Mouse (Mus musculus) heart, embryonic 12.5 days (tissue): ENCODE data around the gene Klhl30. TPM values are rescaled to one million over a fixed set of nuclear protein-coding genes. Genes with fewer than 3 reads are reported as not detected.

ENCODE experiments used
- ATAC-seq: fragments of 200-750 bp; cut with Nextera tagmentation; 2 replicates; pipeline ENCODE4 v1.8.0; 2017; ENCODE audit warnings: moderate TSS enrichment, moderate library complexity; ENCODE audit not compliant: insufficient number of reproducible peaks, low FRiP score
- H3K27ac ChIP-seq: fragments of 300-500 bp; sonication (generic); 2 replicates; pipeline ENCODE4 v1.5.1; 2016; ENCODE audit warnings: mild to moderate bottlenecking, moderate library complexity; ENCODE audit not compliant: poor library complexity, severe bottlenecking
- H3K27me3 ChIP-seq: fragments of 300-500 bp; sonication (generic); replicated peaks from 2 replicates; pipeline ENCODE4 v1.6.1; 2016; ENCODE audit warnings: mild to moderate bottlenecking, moderate library complexity
- H3K36me3 ChIP-seq: fragments of 300-500 bp; sonication (generic); 2 replicates; pipeline ENCODE4 v1.6.1; 2016; ENCODE audit warnings: mild to moderate bottlenecking, moderate library complexity
- H3K4me1 ChIP-seq: fragments of 300-500 bp; sonication (generic); replicated peaks from 2 replicates; pipeline ENCODE4 v1.6.1; 2016; ENCODE audit warnings: mild to moderate bottlenecking
- H3K4me2 ChIP-seq: fragments of 300-500 bp; sonication (generic); 2 replicates; pipeline ENCODE4 v1.6.1; 2016; ENCODE audit warnings: mild to moderate bottlenecking, moderate library complexity
- H3K4me3 ChIP-seq: fragments of 300-500 bp; sonication (generic); 2 replicates; pipeline ENCODE4 v1.5.1; 2016; ENCODE audit warnings: mild to moderate bottlenecking
- H3K9ac ChIP-seq: fragments of 300-500 bp; sonication (generic); 2 replicates; pipeline ENCODE4 v1.6.1; 2016; ENCODE audit warnings: mild to moderate bottlenecking, moderate library complexity
- H3K9me3 ChIP-seq: fragments of 300-500 bp; sonication (generic); replicated peaks from 2 replicates; pipeline ENCODE4 v1.6.1; 2016; ENCODE audit warnings: mild to moderate bottlenecking, moderate library complexity
- WGBS: fragments of 180-500 bp; shearing (Covaris S2); methylation state at CpG from one replicate; pipeline ENCODE4 v1.1.7; 2016; 5-methylcytosine and 5-hydroxymethylcytosine counted together
- polyA plus RNA-seq: library from polyadenylated mRNA; unstranded; fragments of >200 nt; fragmentation: Nextera tagmentation; extraction: Ambion mirVana; gene quantifications from 2 replicates; pipeline ENCODE4 v1.2.1, GENCODE M21; 2016

Gene Klhl30
- polyA plus RNA-seq, 1 experiment from 2014 or later, result 44.2 TPM

DNA sequence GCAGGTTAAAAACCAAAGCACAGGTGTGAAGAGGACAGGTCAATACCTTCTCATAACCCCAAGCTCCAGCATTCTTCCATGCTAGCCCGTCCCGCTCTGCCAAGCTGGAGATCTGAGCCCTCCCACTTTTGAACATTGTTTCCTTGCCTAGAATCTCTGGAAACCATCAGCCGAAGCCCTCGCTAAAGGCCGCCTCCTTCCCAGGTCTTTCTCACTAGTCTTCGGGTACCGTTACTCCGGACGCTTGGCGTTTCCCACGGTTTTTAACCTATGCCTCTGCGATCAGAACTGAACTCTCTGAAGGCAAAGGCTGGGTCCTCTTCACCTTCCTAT, 47.1 kb downstream of the Klhl30 start:
- WGBS, result 1% methylated on average over 12 of the region's 12 CpGs
- H3K9me3 ChIP-seq, result no peaks in the 10 kb centered on the region
- peak overlapping the region; percentile 96 for H3K9ac ChIP-seq
- peak overlapping the region; percentile 95 for H3K4me2 ChIP-seq
- peak overlapping the region; percentile 87 for H3K4me3 ChIP-seq
- H3K4me1 ChIP-seq, result peaks cover 12% of the 10 kb centered on the region
- ATAC-seq, result no peak
- peak overlapping the region; percentile 85 for H3K27ac ChIP-seq
- H3K36me3 ChIP-seq, result peaks cover 24% of the 10 kb centered on the region
- H3K27me3 ChIP-seq, result no peaks in the 10 kb centered on the region

DNA sequence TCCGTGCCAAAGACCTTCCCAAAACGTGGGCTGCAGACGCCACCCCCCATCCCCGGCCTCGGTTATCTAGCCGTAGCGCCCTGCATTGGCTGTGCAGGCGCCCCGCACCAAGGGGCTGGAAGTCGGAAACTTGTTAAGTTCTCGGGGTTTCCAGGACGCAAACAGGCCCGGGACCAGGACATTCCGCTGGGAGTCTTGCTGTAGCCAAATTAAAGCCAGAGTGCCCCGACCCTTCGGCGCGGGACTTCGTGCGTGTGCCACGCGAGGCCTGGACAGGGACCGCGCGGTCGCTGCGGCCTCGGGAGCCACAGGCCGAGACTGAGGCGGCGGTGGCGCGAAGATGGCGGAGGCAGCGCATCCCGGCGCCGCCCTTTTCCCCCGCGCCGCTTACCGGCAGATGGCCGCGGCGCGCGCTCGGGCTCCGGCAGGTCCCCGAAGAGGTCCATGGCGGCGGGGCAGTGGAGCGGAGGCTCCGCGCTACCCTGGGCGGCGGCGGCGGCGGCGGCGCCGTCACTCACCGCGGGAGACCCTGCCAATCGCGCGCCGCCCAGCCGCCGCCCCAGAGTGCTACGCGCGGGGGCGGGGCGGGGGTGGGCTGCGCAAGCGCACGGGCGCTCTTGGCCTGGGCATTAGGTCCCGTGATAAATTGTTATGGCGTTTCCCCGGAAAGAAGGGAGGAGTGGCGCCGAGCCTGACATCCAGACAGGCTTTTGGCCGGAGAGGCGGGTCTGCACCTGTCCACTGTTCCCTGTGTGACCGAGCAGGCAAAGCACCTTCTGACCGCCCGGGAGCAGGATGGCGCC, 47.6 kb downstream of the Klhl30 start, which contains the start of gene Ilkap:
Gene Ilkap, minus strand, starts transcription at position 556 of the 803 bp plus-strand sequence.
- Histone ChIP-seq H3K4me1 (peaks cover 12% of the 10 kb centered on the region), H3K9ac (peak within 1 kb of the TSS; percentile 96), H3K4me2 (peak within 1 kb of the TSS; percentile 95), H3K4me3 (peak within 1 kb of the TSS; percentile 87), H3K27ac (peak within 1 kb of the TSS; percentile 85), H3K27me3 (no peaks in the 10 kb centered on the region; the same call in 1 of the 2 replicates), H3K9me3 (no peaks in the 10 kb centered on the region), H3K36me3 (peaks cover 19% of the 10 kb centered on the region)
- WGBS, result under 1% methylated on average over 85 of the region's 91 CpGs
- ATAC-seq, result peak; percentile 96

DNA sequence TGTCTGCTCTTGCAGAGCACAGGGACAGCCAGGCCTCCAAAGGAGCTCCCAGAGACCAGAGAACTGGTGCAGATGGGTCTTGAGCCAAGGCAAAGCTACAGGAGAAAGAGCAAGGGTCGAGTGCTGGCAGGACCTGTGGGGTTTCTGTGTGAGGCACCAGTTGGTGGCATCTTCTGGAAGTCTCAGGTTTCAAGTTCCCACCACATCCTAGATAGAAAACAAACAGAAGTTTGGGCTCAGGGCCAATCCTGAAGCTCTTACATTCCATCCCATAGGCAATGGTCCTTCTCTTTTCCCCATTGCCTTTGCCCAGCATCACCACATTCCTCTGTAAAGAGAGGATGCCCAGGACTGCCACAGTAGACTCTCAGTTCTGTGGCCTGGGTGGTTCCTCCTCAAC, 54.2 kb downstream of the Klhl30 start:
- H3K4me1 ChIP-seq, result no peaks in the 10 kb centered on the region
- peaks cover 17% of the 10 kb centered on the region for H3K27me3 ChIP-seq
- no peak overlapping the region for H3K4me2 ChIP-seq
- H3K9me3 ChIP-seq, result no peaks in the 10 kb centered on the region
- WGBS, result 11% methylated on average over 1 of the region's 1 CpGs
- H3K36me3 ChIP-seq, result no peaks in the 10 kb centered on the region
- H3K27ac ChIP-seq, result no peak overlapping the region
- no peak overlapping the region for H3K4me3 ChIP-seq
- no peak for ATAC-seq
- no peak overlapping the region for H3K9ac ChIP-seq

DNA sequence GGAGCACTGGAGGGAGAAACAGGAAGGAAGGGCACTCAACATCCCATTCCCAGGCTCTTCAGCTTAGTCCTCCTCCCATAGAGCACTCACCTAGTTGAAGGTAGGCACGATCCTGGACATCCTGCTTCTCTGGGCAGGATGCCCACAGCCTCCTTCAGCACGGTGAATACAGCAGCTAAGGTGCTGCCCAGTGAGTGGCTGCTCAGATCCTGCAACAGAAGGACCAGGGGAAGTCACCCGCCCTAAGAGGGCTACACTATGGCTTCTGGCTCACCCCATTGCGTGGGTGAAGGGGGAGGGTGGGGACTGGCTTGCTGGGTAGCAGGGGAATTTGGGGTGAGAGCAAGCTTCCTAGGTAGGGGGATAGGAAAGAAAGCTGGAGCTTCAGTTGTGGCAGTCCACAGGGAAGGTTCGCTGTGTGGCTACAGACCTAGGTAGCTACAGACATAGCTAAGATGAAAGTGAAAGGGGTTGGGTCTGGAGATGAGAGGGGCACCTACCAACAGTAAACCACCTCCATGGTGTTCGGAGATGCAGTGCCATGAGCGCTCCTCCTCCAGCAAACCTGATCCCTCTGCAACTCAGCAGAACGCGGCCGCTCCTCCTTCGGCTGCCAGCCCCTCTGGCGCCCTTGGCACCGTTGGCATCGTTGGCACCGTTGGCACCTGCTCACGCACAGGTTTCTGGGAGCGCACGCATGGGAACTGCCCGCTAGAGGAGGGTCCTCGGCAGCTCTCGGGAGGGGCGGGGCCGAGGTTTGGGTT, 54.8 kb downstream of the Klhl30 start:
- Histone ChIP-seq H3K27ac (no peak overlapping the region), H3K4me2 (no peak overlapping the region), H3K36me3 (no peaks in the 10 kb centered on the region), H3K9me3 (no peaks in the 10 kb centered on the region), H3K4me1 (no peaks in the 10 kb centered on the region), H3K4me3 (no peak overlapping the region), H3K27me3 (peaks cover 17% of the 10 kb centered on the region), H3K9ac (no peak overlapping the region)
- 56% methylated on average over 23 of the region's 23 CpGs for WGBS
- no peak for ATAC-seq

DNA sequence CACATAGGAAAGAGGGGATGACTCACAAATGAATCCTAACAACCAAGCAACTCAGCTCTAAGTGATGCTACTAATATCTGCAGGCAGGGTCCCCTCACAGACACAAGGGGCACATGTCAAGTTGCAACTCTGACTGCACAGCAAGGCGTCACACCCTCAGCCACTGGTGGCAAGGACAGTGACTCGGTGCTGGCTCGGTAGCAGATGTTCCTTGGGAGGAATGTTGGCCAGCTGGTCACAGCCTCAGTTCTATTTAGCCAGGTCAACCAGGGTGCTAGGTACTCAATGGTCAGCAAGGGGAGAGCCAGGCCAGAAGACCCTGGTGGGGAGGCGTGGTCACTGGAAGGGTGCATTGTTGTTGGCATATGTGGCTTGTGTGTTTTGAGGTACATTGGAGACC, 57.0 kb downstream of the Klhl30 start:
- Histone ChIP-seq H3K27ac (no peak overlapping the region), H3K4me2 (no peak overlapping the region), H3K9me3 (no peaks in the 10 kb centered on the region), H3K4me3 (no peak overlapping the region), H3K27me3 (peaks cover 17% of the 10 kb centered on the region), H3K36me3 (no peaks in the 10 kb centered on the region), H3K9ac (no peak overlapping the region), H3K4me1 (peaks cover 14% of the 10 kb centered on the region)
- 74% methylated on average over 4 of the region's 4 CpGs for WGBS
- ATAC-seq, result no peak

DNA sequence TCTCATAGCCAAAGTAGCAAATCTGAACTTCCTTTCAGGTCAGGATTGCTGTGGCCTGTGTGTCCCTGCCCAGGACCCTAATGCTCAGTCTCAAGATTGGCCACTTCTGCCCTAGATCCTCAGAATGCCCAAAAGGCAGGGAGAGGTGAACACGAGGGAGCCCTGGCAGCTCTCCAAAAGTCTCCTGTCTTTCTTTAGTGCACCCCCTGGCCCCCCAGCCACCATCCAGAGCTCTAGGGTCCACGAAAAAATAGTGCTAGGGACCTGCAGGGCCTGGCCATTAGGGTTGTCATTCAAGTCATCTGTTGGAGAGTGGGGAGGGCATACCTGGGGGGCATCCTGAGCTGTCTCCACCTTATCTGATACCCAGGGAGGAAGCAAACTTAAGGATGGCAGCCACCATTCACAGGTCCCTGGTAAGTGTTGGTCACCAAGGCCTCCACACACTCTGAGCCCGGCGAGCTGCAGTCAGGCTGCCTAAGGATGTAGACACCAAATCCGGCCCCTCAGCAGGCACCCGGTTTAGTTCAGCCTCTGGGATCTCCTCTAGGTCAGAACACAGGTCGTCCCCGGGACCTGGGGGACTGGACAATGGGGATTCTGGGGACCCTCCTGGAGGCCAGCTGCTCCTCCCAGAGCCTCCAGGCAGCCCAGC, 60.9 kb downstream of the Klhl30 start:
- Histone ChIP-seq H3K36me3 (0 out of 2 replicates have a peak, but pooled peaks cover 2% of the 10 kb centered on the region), H3K4me2 (peak overlapping the region; percentile 97)
- 66% methylated on average over 8 of the region's 8 CpGs for WGBS

More for the DNA sequence above, 60.9 kb downstream of the Klhl30 start:
- H3K9ac ChIP-seq, result peak overlapping the region; percentile 88; the same call in 1 of the 2 replicates
- H3K4me3 ChIP-seq, result peak overlapping the region; percentile 81
- ATAC-seq, result no peak
- H3K27ac ChIP-seq, result no peak overlapping the region
- H3K4me1 ChIP-seq, result peaks cover 32% of the 10 kb centered on the region
- H3K9me3 ChIP-seq, result no peaks in the 10 kb centered on the region
- H3K27me3 ChIP-seq, result no peaks in the 10 kb centered on the region

Other genes with a start within 250 kb of the Klhl30 start
- gene Rbm44, start 205.9 kb upstream of the Klhl30 start, polyA plus RNA-seq, result 2.1 and 2.7 TPM in 2 replicates
- 20.2 and 20.9 TPM in 2 replicates for gene Ramp1, start 171.2 kb upstream of the Klhl30 start, polyA plus RNA-seq
- 65.2 and 66.5 TPM in 2 replicates for gene Ube2f, start 100.7 kb upstream of the Klhl30 start, polyA plus RNA-seq
- 14.8 and 14.9 TPM in 2 replicates for gene Scly, start 52.7 kb upstream of the Klhl30 start, polyA plus RNA-seq
- gene Espnl, start 28.9 kb upstream of the Klhl30 start, polyA plus RNA-seq, result 0.05 and 0.08 TPM in 2 replicates
- 1.5 and 1.7 TPM in 2 replicates for gene Erfe, start 15.4 kb downstream of the Klhl30 start, polyA plus RNA-seq
- 104 and 106 TPM in 2 replicates for gene Ilkap, start 47.8 kb downstream of the Klhl30 start, polyA plus RNA-seq
- 63.6 and 65.4 TPM in 2 replicates for gene Hes6, start 63.0 kb downstream of the Klhl30 start, polyA plus RNA-seq
- 3.6 and 4.0 TPM in 2 replicates for gene Per2, start 108.3 kb downstream of the Klhl30 start, polyA plus RNA-seq
- gene Traf3ip1, start 143.6 kb downstream of the Klhl30 start, polyA plus RNA-seq, result 4.8 and 6.0 TPM in 2 replicates
- gene Asb1, start 189.5 kb downstream of the Klhl30 start, polyA plus RNA-seq, result 11.0 and 12.3 TPM in 2 replicates